Mouse (Mus musculus): ENCODE measurements around the gene Paqr4.
A peak's percentile ranks its signal among the peaks of the same experiment; 100 is the strongest.

The Paqr4 gene

GRCm38 (mm10) chr17:23726758-23727142, 13.9 kb downstream of the Paqr4 start:
- DNase-seq (ENCODE audit: low spot score in 2 of 2) = no peak

DNA sequence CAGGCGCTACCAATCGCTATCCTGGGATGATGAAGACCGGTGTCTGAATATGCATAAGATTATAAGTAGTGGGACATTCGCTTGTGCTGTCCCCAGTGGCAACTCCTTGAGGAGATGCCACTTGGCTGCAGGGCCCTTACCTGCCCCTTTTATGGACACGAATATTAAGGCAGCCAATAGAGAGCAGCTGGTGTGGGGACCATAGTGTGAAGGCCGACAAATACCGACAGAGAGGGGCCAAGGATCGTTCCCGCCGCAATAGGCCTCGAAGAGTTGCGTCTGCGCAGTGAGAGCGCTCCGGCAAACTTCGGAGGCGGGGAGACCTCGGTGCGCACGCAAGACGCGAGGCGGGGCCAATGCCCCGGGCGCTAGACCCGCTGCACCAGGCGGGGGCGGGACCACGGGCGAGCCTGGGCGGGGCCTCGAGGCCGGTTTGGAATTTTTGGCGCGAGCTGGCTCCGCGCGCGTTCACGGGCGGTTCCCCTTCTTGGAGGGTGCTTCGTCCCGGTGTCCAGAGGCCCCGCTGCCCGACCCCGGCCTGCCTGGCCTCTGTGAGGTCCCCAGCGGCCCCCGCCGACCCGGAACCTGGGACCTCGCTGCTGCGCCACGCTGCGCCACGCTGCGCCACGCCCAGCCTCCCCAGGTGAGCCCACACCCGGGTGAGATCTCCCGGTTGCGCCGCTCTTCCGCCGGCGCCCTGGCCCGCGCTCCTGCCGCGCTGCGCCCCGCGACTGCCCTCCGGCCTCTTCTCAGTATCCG, 14.5 kb downstream of the Paqr4 start, which contains the start of gene Pkmyt1:
TSS of gene Pkmyt1 (plus strand) at position 338 of the 759 bp plus-strand sequence.
- peak; percentile 87 to 88 for DNase-seq (ENCODE audit: low spot score in 2 of 2)

- no peak for DNase-seq (ENCODE audit: low spot score in 2 of 2)
These were observed 15.2 kb downstream of the Paqr4 start for GRCm38 (mm10) chr17:23725477-23725876.

DNA sequence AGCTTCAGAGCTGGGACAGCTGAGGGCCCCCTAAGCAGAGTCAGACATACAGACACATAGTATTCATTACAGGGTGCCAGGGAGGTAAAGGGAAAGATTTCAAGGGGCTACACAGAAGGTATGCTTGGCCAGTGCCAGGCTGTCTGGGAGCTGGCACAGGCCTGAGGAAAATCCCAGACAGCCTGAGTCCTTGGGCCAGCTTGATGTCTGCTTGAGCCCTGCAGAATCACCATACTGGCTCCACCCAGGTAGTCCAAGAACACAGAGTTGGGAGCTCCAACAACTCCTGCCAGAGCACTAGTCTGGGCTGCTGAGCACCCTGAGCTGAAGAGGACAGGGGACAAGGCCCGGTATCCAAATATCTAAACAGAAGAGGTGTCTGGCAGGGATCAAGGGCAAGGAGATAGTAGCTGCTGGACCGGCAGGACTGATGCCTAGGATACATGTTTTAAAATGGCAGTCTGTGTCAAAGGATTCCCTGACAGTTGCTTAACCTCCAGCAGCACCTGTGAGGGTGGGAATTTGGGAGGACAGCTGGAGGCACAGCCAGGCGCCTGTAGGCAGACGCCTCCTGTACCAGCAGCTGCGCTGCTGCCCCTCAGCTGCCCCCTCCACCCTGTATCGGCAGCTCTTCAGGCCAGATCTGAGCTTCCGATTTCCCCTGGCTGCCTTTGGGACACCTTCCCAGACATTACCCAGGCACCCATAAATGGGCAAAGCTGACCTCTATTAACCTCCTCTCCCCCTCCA, 18.1 kb downstream of the Paqr4 start, which contains the start of gene 1520401A03Rik:
TSS of gene 1520401A03Rik (minus strand) at position 408 of the 750 bp plus-strand sequence.
- no peak for DNase-seq (ENCODE audit: low spot score in 2 of 2)

- no peak for DNase-seq (ENCODE audit: low spot score in 2 of 2)
These were observed 18.8 kb downstream of the Paqr4 start for GRCm38 (mm10) chr17:23721886-23722285.

DNA sequence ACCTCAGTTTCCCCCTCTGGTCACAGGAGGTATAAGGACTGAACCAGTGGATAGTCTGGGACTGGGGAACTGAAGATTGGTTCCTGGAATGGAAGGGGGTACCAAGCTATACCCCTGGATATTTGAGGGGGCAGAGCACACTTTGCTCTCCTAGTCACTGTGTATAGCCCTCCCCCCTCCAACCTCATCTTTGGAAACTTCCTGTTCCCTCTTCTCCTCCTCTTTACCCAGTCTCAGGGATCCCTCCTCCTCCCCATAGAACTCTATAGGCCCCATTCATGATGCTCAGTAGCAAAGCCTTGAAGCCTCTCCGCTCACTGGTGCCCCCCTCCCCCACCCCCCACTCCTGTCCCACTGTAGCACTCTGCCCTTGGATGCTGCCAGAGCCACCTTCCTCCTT, 21.2 kb downstream of the Paqr4 start:
- DNase-seq (ENCODE audit: low spot score in 2 of 2) = no peak

- no peak for DNase-seq (ENCODE audit: low spot score in 2 of 2)
These were observed 23.7 kb downstream of the Paqr4 start for GRCm38 (mm10) chr17:23717003-23717402.

GRCm38 (mm10) chr17:23706212-23706611, 34.5 kb downstream of the Paqr4 start:
- DNase-seq (ENCODE audit: low spot score in 2 of 2) = peak; percentile 60 to 61

DNA sequence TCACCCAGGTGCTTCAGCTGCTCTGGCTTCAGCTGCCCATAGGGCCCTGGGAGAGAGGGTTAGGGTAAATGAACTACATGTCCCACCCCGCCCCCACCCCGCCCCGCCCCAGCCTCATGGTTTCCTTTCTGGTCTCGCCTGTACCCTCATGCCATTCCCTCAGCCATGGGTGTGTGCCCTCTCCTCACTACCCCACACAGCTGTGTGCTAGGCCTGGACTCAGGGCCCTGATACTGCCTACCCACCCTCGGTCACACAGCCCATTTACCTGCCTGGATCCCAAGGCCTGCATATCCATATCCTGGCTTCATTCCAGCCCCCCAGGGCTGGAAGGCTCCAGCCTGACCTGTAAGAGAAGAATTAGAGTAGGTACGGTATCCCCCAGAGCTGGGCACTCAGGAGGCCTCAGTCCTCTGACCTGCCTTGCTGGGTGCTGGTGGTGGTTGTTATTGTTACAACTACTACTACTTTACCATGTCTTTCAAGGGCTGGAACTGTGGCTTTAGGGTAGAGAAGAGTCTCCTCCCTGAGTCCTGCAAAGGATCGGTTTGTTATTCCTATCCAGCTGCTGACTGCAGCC, 35.1 kb downstream of the Paqr4 start:
- DNase-seq (ENCODE audit: low spot score in 2 of 2) = no peak

DNA sequence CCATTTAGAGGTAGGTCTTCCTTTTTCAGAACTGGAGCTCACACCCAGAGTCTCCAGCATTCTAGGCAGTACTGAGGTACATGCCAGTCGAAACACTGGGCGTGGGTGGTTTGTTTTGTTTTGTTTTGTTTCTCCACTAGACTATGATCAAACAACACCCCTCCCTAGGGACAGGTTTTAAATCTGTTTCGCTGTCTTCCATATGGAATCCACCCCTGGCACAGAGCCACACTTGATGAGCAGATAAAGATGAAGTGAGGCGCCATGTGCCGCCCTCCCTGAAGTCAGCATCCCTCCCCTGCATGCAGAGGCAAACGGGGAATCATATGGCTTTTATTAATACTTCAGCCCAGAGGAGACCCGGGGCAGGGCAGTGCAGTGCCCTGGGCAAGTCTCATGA, 35.9 kb downstream of the Paqr4 start:
- DNase-seq (ENCODE audit: low spot score in 2 of 2) = no peak

DNA sequence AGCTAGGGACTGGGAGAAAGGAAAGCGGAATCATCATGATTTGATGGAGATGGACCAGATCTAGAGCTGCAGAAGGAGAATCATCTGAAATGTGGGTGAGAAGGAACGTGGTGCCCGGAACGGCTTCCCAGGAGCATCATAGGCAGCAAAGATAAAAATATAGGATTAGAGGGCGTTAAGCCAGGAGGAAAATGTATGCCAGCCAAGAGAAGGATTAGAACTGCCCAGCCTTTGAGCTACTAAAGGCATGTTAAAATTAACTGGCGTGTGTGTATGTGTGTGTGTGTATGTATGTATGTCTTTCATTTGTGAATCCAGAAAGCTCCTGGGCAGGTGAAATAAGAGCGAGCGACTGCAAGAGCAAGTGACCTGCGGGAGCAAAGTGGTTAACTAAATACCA, 37.4 kb downstream of the Paqr4 start:
- DNase-seq (ENCODE audit: low spot score in 2 of 2) = no peak

GRCm38 (mm10) chr17:23700079-23700478, 40.6 kb downstream of the Paqr4 start:
- DNase-seq (ENCODE audit: low spot score in 2 of 2) = peak; percentile 78 to 84

DNA sequence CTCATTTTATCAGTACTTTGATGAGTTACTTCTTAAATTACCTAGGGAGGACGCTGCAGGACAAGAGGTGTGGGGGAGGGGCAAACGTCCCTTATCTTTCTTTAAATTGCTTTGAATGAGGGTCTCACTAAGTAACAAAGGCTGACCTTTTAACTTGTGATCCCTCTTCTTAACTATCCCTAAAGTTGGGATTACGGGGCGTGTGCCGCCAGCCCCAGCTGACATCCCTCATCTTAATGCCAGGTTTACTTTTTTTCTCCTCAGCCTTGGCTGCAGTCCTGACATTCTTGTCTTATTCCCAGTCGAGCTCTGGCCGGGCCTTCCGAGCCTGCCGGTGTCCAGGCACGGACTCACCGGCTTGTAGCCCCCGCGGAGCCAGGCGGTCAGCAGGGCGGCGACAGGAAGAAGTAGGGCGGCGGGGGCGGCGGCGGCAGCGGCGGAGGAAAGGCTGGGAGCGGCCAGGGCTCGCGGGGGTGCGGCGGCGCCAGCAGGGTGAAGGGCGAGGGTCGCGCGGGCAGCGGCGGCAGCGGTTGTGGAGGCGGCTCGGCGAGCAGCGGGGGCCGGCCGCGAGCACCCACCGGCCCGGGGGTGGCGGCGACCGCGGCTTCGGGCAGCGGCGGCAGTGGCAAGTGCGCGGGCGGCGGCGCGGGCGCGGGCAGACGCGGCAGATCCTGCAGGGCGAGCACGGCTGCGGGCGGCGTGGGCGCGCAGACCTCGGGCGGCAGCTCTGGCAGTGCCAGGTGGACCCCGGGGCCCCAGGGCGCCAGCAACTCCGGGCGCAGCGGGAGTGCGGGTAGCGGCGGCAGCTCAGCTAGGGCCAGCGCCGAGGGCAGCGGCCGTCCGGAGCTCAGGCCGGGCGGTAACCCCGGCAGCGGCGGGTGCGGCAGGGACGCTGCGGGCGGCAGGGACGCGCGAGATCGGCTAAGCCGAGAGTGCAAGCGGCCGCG, 41.3 kb downstream of the Paqr4 start:
- no peak for DNase-seq (ENCODE audit: low spot score in 2 of 2)

DNA sequence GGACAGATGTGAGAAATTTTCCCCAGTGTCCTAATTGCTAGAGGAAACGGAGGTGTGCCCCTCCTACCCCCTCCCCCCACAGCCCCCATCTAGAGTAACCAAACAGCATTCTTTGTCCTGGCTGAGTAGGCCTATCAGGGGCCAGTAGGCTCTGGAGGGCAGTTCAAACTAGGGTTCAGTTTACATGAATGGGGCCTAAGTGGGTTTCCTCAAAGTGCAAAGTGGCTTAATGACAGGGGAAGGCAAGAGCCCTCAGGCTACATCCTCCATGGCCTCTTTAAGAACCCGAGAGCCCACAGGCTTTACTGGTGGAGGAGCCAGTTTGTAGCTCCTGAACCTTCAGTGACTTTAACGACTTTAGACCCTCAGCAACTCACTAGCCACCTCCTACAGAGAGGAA, 44.9 kb downstream of the Paqr4 start:
- DNase-seq (ENCODE audit: low spot score in 2 of 2) = no peak

- DNase-seq (ENCODE audit: low spot score in 2 of 2) = no peak
These were observed 46.2 kb downstream of the Paqr4 start for GRCm38 (mm10) chr17:23694491-23694890.

Measured in frontal cortex, postnatal 25 days (tissue).